Mouse (Mus musculus) myocyte (in vitro differentiated cells): ENCODE measurements at regions not wholly inside any gene's neighbourhood (a gene's known extent, or its start where the extent isn't known, plus 50 kb on each side); places are given as distances from the start of the nearest gene placed in this dataset.

Experiments
- CEBPB ChIP-seq: IDR thresholded peaks from 2 replicates; pipeline ENCODE4 v1.6.1; 2011; ENCODE audit warnings: mild to moderate bottlenecking, moderate library complexity; ENCODE audit not compliant: poor library complexity, insufficient read depth, severe bottlenecking
- E2F4 ChIP-seq: IDR thresholded peaks from one replicate; pipeline ENCODE4 v1.6.1; 2011; ENCODE audit warnings: mild to moderate bottlenecking, control low read depth, moderate library complexity; ENCODE audit not compliant: insufficient read depth
- MAX ChIP-seq: IDR thresholded peaks from one replicate; pipeline ENCODE4 v1.6.1; 2011; ENCODE audit warnings: low read depth, mild to moderate bottlenecking, control low read depth
- MYOD1 ChIP-seq, 3 experiments: IDR thresholded peaks; one replicate each; pipeline ENCODE4 v1.6.1; 2011; ENCODE audit warnings: control low read depth in 2 of 3, low read depth in 2 of 3, mild to moderate bottlenecking in 2 of 3, moderate library complexity in 1 of 3; ENCODE audit not compliant: insufficient read length in 2 of 3, control insufficient read depth in 1 of 3
- MYOG ChIP-seq, 3 experiments: IDR thresholded peaks; one replicate each; pipeline ENCODE4 v1.6.1; 2011; ENCODE audit warnings: control low read depth in 2 of 3, low read depth in 2 of 3, mild to moderate bottlenecking in 2 of 3; ENCODE audit not compliant: insufficient read length in 2 of 3, control insufficient read depth in 1 of 3, insufficient read depth in 1 of 3
- POLR2A ChIP-seq: IDR thresholded peaks from one replicate; pipeline ENCODE4 v1.6.1; 2011; ENCODE audit warnings: low read depth, mild to moderate bottlenecking, control low read depth, moderate library complexity; ENCODE audit not compliant: insufficient read length
- POLR2AphosphoS2 ChIP-seq: IDR thresholded peaks from one replicate; pipeline ENCODE4 v1.6.1; 2011; ENCODE audit warnings: low read depth, control low read depth; ENCODE audit not compliant: insufficient read length
- REST ChIP-seq: IDR thresholded peaks from one replicate; pipeline ENCODE4 v1.6.1; 2011; ENCODE audit warnings: mild to moderate bottlenecking, control low read depth, moderate library complexity; ENCODE audit not compliant: insufficient read depth, insufficient read length
- SRF ChIP-seq: IDR thresholded peaks from one replicate; pipeline ENCODE4 v1.6.1; 2011; ENCODE audit warnings: low read depth; ENCODE audit not compliant: control insufficient read depth, insufficient read length
- TCF12 ChIP-seq: IDR thresholded peaks from one replicate; pipeline ENCODE4 v1.6.1; 2011; ENCODE audit warnings: mild to moderate bottlenecking, control low read depth; ENCODE audit not compliant: poor library complexity, insufficient read depth, severe bottlenecking
- TCF3 ChIP-seq: IDR thresholded peaks from one replicate; pipeline ENCODE4 v1.6.1; 2011; ENCODE audit warnings: low read depth, control low read depth; ENCODE audit not compliant: insufficient read length
- USF1 ChIP-seq: IDR thresholded peaks from one replicate; pipeline ENCODE4 v1.6.1; 2011; ENCODE audit warnings: low read depth, mild to moderate bottlenecking, control low read depth, moderate library complexity

- no peak for TF ChIP-seq USF1
- TF ChIP-seq MYOG (IDR thresholded peaks at IDR 0.05; ENCODE audit: control insufficient read depth in 1 of 3, insufficient read depth in 1 of 3, insufficient read length in 2 of 3, low read depth in 2 of 3), result no peak
- TF ChIP-seq POLR2A, result no peak
- no peak for TF ChIP-seq MYOD1 (IDR thresholded peaks at IDR 0.05; ENCODE audit: control insufficient read depth in 1 of 3, insufficient read length in 2 of 3, low read depth in 2 of 3)
- no peak for TF ChIP-seq MAX
- no peak for TF ChIP-seq TCF12
- TF ChIP-seq CEBPB, result no peak
- TF ChIP-seq REST, result no peak
- no peak for TF ChIP-seq POLR2AphosphoS2
- TF ChIP-seq TCF3, result no peak
- no peak for TF ChIP-seq SRF
- TF ChIP-seq E2F4, result no peak
Measured at GRCm38 (mm10) chr8:8183233-8183622, 477.8 kb downstream of the Efnb2 start.
